Mouse (Mus musculus) lung, postnatal 0 days (tissue): ENCODE measurements around the gene Gm28372.

ENCODE experiments used
- CTCF ChIP-seq: IDR thresholded peaks from 2 replicates; pipeline ENCODE4 v1.5.1; 2016; ENCODE audit warnings: antibody characterized with exemption, mild to moderate bottlenecking
- EP300 ChIP-seq: IDR thresholded peaks from 2 replicates; pipeline ENCODE4 v1.6.1; 2016; ENCODE audit warnings: antibody characterized with exemption, mild to moderate bottlenecking, control low read depth

- TF ChIP-seq CTCF (no peak), EP300 (no peak)
These were observed 47.5 kb upstream of the Gm28372 start for GRCm38 (mm10) chr2:130357551-130357950.
